Mouse (Mus musculus) large intestine, adult 2 months (tissue): ENCODE data around the gene Ankrd60. TPM values are rescaled to one million over a fixed set of nuclear protein-coding genes. Genes with fewer than 3 reads are reported as not detected.

ENCODE experiments used
- DNase-seq: peaks from one replicate; pipeline ENCODE4 v3.0.0-alpha.2; 2012; ENCODE audit warnings: low read depth, low spot score
- WGBS: fragments of 180-500 bp; shearing (Covaris S2); methylation state at CpG from one replicate; pipeline ENCODE4 v1.1.7; 2018; 5-methylcytosine and 5-hydroxymethylcytosine counted together
- polyA plus RNA-seq: library from polyadenylated mRNA; depleted of rRNA; stranded (reverse); fragments of >200 nt; gene quantifications from 2 replicates; pipeline ENCODE4 v1.2.3, GENCODE M21; 2012

Ankrd60 gene
- polyA plus RNA-seq, 1 experiment, result not detected

DNA sequence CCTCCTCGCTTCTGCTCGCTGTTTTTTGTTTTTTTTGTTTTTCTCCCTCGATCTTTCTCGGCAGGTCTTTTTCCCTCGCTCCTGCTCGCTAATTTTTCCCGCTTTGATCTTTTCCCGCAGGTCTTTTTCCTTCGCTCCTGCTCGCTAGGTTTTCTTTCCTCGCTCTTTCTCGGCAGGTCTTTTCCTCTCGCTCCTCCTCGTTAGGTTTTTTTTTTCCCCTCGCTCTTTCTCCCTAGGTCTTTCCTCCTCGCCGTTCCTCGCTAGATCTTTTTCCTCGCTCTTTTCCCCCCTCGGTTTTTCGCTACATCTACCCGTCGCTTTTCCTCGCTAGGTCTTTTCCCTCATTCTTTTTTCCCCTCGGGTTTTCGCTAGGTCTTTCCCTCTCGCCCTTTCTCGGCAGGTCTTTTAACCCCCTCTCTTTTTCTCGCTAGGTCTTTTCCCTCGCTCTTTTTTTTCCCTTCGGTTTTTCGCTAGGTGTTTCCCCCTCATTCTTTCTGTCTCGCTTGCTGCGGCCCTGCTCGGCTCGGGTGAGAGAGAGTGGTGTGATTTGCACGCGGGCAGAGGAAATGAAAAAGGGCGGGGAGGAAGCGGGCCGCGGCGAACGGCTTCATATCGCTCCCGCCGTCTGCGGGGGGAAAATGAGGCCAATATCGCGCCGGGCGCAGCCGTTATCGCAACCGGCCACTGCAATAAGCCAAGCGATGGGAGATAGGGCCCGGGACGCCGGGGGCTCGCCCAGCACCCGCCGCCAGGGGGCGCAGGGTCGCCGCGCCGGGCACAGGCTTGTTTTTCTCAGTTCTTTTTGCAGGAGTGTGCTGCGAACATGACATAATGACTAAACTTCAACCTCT lies 8.2 kb upstream of the Ankrd60 start:
- no peak for DNase-seq
- 4% methylated on average over 68 of the region's 68 CpGs for WGBS

DNA sequence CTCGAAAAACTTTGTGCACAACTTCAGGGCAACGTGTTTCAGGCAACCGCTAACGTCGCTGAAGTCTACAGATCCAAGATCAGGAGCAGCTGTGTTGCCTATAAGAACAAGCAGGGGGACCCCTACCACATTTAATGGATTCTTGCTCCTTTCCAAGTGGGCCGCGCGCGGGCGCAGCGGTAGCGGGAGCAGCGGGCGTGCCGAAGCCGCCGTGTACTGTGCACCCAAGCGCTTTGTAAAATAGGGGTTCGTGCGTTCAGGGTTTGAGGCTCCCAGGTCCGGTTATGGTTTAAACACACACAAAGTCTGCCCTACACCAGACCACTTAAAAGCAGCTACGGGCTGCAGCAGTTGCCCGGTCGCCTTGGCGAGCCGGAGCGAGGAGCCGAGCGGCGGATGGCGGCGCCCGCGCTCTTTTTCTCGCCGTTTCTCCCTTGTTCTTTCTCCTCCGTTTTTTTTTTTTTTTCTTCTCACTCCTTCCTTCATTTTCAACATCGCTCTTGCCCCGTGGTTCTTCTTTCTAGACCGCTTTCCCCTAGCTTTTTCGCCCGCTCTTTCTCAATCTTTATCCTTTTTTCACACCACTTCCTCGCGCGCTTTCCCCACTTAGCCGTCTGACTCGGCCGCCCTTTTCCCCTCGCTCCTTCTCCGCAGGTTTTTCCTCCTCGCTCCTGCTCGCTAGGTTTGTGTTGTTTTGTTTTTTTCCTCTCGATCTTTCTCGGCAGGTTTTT lies 7.4 kb upstream of the Ankrd60 start:
- 22% methylated on average over 54 of the region's 54 CpGs for WGBS

DNA sequence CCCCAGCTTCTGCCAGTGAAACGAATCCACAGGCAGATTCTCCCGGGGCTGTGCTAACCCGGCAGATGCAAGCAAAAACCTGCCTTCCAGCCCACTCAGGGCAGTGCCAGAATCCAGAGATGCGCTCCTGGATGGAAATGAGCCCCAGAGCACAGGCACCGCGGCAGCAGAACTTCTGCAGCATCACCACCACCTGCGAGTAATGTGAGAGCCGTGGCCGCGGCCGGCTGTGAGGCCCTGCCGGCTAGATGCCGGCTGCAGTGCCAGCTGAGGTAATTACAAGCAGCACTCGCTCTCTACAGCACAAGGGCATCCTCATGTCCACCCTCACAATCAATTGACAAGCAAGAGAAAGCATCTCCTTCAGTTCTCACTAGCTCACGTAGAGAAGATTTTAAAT lies 6.2 kb upstream of the Ankrd60 start:
- WGBS, result 84% methylated on average over 15 of the region's 15 CpGs
- DNase-seq, result no peak

More for the DNA sequence above, 7.4 kb upstream of the Ankrd60 start:
- DNase-seq, result no peak

DNA sequence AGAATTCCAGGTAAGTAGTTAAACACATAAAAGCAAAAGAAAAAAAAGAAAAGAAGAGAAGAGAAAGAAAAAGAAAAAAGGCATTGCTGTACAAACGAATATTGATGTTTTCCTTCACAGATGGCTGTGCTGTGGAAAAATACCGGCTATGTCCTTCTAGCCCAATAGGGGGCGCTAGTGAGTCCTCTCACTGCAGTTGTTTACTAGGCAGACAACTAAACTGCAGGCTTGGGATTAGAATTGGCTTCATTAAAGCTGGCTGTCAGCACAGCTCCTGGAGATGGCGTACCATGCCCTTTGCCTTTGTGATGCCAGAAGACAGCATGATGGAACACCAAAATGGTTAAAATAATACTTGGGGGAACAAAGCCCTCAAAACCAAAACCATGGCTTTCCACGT lies 5.3 kb upstream of the Ankrd60 start:
- no peak for DNase-seq
- WGBS, result 58% methylated on average over 5 of the region's 5 CpGs

DNA sequence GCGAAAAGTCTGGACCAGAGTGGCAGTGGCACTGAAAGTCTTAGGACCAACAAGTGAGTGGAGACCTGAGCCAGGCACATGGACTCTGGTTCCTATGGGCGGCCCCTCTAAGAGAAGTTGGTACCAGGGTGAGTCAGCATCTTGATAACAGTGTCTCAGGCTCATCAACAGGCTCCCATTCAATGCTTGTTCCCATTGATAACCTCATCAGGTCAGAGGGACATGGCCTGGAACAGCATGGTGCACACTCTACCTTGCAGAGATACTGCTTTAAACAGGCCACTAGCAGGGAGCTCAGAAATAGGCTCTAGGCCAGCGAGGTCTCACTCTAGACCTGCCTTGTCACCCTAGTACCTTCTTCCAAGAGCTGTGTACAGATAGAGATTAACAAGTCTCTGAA lies 4.7 kb upstream of the Ankrd60 start:
- no peak for DNase-seq
- 92% methylated on average over 3 of the region's 3 CpGs for WGBS

DNA sequence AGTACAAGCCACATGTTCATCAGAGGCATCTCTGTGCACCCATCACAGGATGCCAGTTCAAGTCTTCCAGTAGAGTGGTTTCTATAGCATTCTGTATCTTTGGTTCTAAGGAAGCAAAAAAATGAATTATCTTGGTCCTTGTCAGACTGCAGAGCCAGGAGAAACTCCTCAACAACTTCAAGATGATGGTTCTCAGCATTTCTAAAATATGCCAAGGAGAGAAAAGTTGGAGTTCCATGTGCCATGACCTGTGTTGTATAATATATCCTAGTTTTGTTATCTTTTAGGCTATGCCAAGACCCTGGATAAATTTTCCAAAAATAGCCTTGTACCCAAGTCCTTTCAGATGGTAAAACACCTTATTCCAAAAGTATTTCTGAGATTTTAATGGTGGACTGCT lies 2.9 kb upstream of the Ankrd60 start:
- DNase-seq, result no peak

DNA sequence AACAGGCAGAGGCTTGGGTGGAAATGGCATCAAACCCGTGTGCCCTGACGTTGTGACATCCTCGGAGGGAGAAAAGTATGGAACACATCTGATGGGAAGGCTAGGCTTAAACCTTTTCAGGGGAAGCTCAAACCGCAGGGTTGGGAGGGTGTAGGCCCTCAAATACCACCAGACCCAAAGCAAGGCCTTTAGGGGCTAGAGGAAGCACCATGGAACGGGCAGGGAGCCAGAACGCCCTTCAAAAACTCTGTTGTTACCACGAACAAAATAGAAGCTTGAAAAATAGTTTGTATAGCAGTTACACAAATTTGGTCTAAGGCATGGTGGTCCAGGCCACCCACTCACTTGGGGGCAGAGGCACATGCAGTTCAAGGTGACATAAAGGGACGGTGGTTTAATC lies 430 bp upstream of the Ankrd60 start:
- WGBS, result 32% methylated on average over 8 of the region's 8 CpGs
- no peak for DNase-seq

DNA sequence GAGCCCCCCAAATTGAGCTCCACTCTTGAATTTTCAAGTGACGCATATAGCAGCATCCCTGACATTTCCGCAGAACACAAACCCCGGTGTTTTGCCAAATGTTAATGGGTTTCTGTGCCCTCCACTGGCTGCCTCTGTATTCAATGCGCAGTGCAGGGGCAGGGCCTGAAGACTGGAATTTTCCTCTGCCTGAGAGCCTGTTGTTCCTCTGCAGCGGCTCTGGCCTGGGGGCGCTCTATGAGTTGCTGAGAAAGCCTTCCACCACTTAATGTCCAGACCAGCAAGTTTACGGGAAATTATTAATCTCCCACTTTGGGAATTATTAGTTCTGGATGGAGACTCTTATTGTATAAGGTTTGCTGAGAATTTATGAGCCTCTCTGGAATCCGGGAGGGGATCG lies 14.0 kb downstream of the Ankrd60 start:
- DNase-seq, result no peak
- WGBS, result 41% methylated on average over 9 of the region's 9 CpGs

DNA sequence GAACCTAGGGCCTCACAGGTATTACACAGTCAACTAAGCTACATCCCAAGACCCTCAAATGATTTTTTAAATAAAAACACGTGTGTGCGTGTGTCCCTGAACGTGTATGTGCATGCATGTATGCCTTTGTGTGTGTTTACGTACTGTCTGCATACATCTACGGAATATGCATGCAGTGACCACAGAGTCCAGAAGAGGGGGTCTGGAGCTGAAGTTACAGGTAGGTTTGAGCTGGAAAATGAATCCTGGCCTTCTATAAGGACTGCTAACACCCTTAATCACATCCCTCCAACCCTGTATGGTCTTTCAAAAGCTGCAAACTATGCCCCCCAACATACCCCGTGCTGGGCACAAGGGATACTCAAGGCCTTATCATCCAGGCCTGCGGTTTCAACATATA lies 14.8 kb downstream of the Ankrd60 start:
- no peak for DNase-seq
- 66% methylated on average over 7 of the region's 7 CpGs for WGBS

DNA sequence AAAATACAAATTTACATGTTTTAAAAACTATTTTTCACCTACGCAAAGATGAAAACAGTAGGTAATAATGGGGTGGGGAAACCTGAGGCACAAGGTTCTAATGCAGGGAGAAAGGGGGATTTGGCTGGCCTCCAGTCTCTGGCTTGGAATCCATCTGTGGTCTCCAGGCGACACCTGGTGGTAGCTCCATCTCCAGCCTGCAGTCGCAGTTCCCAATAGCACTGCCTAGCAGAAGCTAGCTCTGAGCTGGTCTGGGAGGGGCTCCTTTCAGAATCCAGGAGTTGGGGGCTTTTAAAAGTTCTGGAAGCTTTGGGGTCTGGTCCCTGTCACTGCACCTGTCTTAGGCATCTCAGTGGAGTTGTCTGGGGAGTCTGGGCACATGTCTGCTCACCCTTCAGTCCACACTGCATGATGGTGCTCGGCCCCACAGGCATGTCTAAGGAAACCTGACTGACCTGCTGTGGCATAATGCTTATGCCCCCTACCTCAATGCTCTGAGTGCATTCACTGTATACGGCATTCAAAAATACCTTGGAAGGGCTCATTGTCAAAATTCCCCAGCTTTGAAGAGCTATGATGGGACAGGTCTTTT lies 16.2 kb downstream of the Ankrd60 start:
- 38% methylated on average over 5 of the region's 5 CpGs for WGBS
- DNase-seq, result no peak

DNA sequence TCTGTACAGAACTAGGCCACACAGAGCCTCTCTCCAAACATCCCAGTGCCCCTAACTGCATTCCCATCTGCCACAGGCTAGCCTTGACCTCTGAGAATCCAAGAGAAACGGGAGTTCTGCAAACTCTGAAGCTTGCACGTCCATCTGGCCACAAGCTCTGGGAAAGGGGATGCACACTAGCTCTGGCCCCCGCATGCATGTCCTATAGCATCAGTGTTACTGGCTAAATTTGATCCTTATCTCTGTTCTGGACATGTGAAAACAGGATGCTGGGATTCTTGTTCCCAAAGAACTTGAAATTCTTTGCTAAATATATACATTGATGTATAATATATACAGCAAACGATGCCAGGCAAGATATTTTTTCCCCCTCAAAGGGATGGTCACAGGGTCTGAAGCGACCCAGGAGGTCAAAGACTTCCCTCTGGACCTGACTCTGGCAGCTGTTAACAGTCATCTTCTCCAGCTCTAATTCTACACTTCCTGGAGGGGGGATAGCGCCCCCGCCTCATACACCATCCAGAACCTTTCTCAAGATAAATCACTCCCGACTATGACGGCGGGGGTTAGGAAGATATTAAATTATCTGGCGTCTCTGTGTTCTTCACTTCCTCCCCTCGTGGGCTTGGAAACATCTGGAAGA lies 19.3 kb downstream of the Ankrd60 start:
- DNase-seq, result no peak
- 63% methylated on average over 12 of the region's 12 CpGs for WGBS

DNA sequence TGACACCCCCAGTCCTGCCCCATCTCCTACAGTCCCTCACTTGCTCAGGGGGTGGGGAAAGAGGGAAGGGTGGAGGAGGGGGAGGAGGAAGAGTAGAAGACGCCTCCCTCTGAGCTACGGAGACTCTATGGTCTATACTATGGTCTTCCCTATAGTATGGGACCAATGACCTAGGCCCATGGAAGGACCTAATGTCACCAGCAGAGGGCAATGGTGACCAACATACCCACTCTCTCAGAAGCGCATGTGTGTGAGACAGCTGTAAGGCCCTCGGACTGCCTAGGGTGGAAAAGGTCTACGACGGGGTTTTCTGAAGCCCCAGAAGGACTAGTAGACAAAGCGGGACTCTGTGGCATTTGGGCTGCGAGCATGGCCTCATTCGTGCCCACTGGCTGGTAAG lies 24.3 kb downstream of the Ankrd60 start:
- DNase-seq, result no peak
- 47% methylated on average over 9 of the region's 9 CpGs for WGBS

DNA sequence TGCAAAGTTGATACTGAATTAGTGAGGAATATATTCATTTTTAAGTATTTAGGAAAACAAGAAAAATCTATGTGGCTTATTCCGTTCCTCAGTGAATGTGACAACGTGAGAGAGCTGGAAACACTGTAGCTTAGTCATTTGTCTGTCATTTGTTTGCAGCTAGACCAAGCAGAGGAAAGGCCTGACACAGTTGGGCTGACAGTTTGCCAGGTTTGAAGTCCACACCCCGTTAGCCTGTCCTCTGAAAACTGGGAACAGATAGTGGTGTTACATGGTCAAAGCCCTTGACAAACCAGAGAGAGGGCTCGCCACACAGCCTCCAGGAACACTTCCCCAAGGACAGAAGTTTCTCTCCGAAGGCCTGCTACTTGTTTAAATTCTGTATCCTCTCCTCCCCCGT lies 27.5 kb downstream of the Ankrd60 start:
- 51% methylated on average over 6 of the region's 6 CpGs for WGBS
- DNase-seq, result no peak

DNA sequence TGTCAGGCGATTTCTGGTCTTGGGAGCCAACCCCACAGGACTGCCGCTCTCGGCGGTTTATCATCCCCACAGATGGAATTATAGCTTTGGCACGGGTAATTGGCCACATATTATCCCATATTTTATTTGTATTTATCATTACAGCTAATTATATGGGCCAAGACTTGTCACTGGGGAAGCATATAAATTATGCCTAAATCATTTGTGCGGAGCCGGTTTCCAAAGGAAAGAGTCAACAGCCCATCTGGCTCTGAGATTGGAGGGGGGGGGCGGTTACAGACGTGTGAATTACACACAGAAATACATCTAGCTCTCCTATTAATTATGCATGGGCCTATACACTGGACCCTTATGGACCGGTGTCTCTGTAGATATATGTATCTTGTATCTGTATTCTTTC lies 28.9 kb downstream of the Ankrd60 start:
- no peak for DNase-seq
- 91% methylated on average over 10 of the region's 10 CpGs for WGBS

DNA sequence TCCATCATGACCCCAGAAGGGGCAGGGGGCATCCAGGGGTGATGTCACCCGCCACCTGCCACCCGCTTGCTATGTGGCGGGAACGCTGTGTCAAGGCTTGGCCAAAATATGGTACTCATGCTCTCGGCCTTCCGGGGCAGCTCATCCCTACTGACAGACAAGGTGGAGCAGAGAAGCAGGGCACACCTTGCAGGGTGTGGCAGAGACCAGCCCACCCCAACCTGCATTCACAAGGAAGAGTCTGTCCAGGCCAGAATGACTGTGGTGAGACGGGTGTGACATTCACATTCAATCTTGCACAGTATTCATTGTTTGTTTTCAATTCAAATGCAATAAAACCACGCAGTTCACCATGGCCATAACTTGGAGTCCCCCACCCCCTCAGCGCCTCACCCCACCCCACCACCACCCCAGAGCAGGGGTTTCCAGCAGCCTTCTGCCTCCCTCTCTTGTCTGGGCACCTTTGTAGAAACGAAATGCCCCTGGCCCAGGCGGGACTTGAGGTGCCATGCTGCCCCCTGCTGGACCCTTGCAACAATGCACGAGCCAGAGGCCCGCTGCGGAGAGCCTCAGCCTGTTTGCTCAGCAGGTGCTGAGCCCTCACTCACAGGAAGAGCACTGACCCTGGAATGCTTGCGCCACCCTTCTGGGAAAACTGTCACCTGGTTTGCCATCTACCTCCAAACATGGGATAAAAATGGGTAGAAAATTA lies 32.0 kb downstream of the Ankrd60 start:
- WGBS, result 25% methylated on average over 15 of the region's 15 CpGs

DNA sequence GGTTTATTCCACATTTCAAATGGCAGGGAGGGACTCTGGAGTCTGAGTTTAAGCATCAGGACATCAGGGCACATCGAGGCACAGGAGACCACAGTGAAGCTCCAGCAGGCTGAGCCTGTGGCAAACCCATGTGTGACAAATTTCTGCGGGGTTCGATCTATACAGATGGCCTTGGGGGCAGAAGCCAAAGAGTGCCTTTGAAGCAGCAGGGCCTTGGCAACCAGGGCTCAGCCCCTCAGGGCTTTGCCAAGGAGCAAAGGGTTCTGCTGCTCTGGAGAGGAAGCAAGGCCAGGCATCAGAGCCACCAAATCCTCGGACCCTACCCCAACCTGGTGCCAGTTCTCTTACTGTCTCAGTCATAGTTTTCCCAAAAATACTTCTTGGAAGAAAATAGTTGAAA lies 35.4 kb downstream of the Ankrd60 start:
- WGBS, result 84% methylated on average over 4 of the region's 4 CpGs
- no peak for DNase-seq

More for the DNA sequence above, 32.0 kb downstream of the Ankrd60 start:
- no peak for DNase-seq

DNA sequence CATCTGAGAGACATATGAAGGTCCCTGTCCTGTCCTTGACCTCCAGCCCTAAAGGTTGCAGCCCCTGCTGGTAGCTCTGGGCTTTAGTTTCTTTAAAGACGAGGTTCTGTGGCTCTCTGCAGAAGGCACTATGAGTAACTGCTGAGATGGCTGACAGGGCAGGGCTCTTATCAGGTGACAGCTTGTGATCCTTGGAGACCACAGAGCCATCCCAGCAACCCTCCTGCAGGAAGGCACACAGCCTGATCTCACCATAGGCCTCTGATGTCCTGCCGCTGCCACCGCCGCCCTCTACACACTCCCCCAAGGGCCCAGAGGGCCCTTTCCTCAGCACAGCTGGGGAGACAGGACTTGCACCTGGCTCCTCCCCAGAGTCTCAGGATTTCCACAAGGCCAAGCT lies 36.4 kb downstream of the Ankrd60 start:
- no peak for DNase-seq
- 81% methylated on average over 4 of the region's 4 CpGs for WGBS

DNA sequence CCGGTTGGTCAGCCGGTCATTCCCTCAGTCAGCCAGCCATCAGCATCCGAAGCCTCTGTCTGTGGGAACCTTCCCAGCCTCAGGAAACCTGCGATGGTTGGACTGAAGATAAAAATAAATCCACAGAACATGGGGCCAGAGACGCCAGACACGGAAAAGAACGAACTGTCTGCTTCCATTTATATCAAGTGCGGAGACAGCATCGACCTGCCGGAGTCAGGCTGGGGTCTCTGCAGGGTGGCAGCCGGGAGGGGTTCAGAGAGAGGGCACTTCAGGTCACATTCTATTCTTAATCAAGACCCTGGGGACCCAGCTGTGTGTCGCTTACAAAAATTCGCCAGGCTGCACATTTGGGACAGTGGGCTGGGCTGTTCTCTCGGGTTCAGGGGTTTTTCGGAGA lies 38.4 kb downstream of the Ankrd60 start:
- WGBS, result 80% methylated on average over 15 of the region's 15 CpGs
- DNase-seq, result no peak

DNA sequence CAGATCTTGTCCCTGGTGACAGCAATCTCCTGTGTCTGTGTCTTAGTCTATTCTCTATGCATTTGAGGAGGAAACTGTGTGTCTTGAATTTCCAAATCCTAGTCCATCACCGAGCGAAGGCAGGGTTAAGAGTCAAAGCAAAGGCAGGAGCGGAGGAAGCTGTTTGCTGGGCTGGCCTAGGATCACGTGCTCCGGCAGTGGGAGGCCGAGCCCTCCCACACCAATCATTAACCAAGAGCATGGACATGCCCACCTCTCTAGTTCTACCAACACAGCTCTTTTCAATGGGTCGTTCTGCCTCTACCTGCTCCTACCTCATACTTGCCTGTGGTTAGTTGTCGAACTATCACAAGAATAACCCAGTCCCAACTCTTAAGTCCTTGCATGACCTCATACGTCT lies 42.3 kb downstream of the Ankrd60 start:
- WGBS, result 68% methylated on average over 9 of the region's 9 CpGs
- no peak for DNase-seq

DNA sequence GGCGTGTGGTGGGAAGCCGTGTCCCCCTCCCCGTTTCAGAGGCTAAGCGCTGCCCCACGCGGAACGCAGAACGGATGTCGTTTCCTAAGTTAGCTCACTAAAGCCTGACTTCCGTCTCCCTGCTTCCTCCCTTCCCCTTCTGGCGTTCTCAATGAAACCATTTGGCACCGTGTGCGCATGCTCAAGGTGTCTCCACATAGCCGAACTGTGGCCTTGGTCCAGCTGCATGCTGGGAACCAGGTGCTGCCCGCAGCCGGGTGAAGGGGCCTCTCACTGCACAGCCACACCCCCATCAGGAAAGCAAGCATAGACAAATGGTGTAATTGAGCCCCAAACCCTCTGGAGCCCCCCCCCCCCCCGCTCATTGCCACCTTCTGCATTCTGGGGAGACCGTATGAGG lies 42.8 kb downstream of the Ankrd60 start:
- no peak for DNase-seq
- 70% methylated on average over 18 of the region's 18 CpGs for WGBS
